8 mouse cellular contexts compared by ENCODE assay signal in genomic region chr3:122245878-122246332, GRCm38 (mm10). TPM values are rescaled to one million over a fixed set of nuclear protein-coding genes. Genes with fewer than 3 reads are reported as not detected.
A peak's percentile ranks its signal among the peaks of the same experiment; 100 is the strongest.
DNase-seq lines count a peak whose midpoint lies in the region; ATAC-seq and TF ChIP-seq lines count a peak whose summit lies in the region.

No protein-coding gene starts in this region.

- no peaks in the 10 kb centered on the region for H3K27me3 ChIP-seq in intestine, embryonic 16.5 days (replicated peaks; ENCODE audit: control insufficient read depth, insufficient read depth, low read length)
- H3K27me3 ChIP-seq in liver, embryonic 11.5 days (replicated peaks; ENCODE audit: control insufficient read depth, insufficient read depth, low read length) = no peaks in the 10 kb centered on the region
- H3K27me3 ChIP-seq in midbrain, postnatal 0 days (ENCODE audit: insufficient read depth, low read length) = 0 out of 2 replicates have a peak, but pooled peaks cover 3% of the 10 kb centered on the region
- H3K27me3 ChIP-seq in testis, adult 2 months (ENCODE audit: control insufficient read depth, insufficient read depth, low read length) = no peaks in the 10 kb centered on the region

- peak overlapping the region; percentile 93 for H3K27ac ChIP-seq in intestine, embryonic 16.5 days (ENCODE audit: low read length)
- H3K27ac ChIP-seq in liver, embryonic 11.5 days (ENCODE audit: low read depth, low read length) = peak overlapping the region; percentile 99
- H3K27ac ChIP-seq in midbrain, postnatal 0 days (ENCODE audit: low read depth, low read length) = peak overlapping the region; percentile 89
- peak overlapping the region; percentile 97 for H3K27ac ChIP-seq in testis, adult 2 months (ENCODE audit: control insufficient read depth, insufficient read depth, low read depth, low read length)

- peaks cover 20% of the 10 kb centered on the region for H3K4me1 ChIP-seq in intestine, embryonic 16.5 days (ENCODE audit: control insufficient read depth, insufficient read depth, low read length)
- peaks cover 22% of the 10 kb centered on the region for H3K4me1 ChIP-seq in liver, embryonic 11.5 days (replicated peaks; ENCODE audit: control insufficient read depth, insufficient read depth, low read length)
- H3K4me1 ChIP-seq in midbrain, postnatal 0 days (ENCODE audit: insufficient read depth, low read length) = peaks cover 9% of the 10 kb centered on the region; the same call in 1 of the 2 replicates
- peaks cover 8% of the 10 kb centered on the region for H3K4me1 ChIP-seq in testis, adult 2 months (ENCODE audit: control insufficient read depth, insufficient read depth, low read length)

- H3K36me3 ChIP-seq in intestine, embryonic 16.5 days (ENCODE audit: control insufficient read depth, insufficient read depth, low read length) = no peaks in the 10 kb centered on the region
- H3K36me3 ChIP-seq in liver, embryonic 11.5 days (ENCODE audit: control insufficient read depth, insufficient read depth, low read length) = no peaks in the 10 kb centered on the region
- no peaks in the 10 kb centered on the region for H3K36me3 ChIP-seq in midbrain, postnatal 0 days (ENCODE audit: insufficient read depth, low read length)
- H3K36me3 ChIP-seq in testis, adult 2 months (ENCODE audit: control insufficient read depth, insufficient read depth, low read length) = no peaks in the 10 kb centered on the region

- no peak for TF ChIP-seq POLR2A in testis, adult 2 months (IDR thresholded peaks at IDR 0.05; ENCODE audit: control insufficient read depth, low read depth, low read length)

- peak overlapping the region; percentile 84 for H3K4me2 ChIP-seq in intestine, embryonic 16.5 days (ENCODE audit: low read depth, low read length)
- H3K4me2 ChIP-seq in liver, embryonic 11.5 days = peak overlapping the region; percentile 65
- H3K4me2 ChIP-seq in midbrain, postnatal 0 days (ENCODE audit: low read depth, low read length, poor library complexity, severe bottlenecking) = peak overlapping the region; percentile 64

- H3K4me3 ChIP-seq in intestine, embryonic 16.5 days (ENCODE audit: low read length) = peak overlapping the region; percentile 90
- H3K4me3 ChIP-seq in liver, embryonic 11.5 days (ENCODE audit: low read depth, low read length) = peak overlapping the region; percentile 99
- peak overlapping the region; percentile 95 for H3K4me3 ChIP-seq in midbrain, postnatal 0 days (ENCODE audit: low read depth, low read length)
- peak overlapping the region; percentile 97 for H3K4me3 ChIP-seq in testis, adult 2 months (ENCODE audit: control insufficient read depth, low read depth, low read length)

- peak; percentile 59 for TF ChIP-seq CTCF in midbrain, postnatal 0 days (IDR thresholded peaks at IDR 0.05)
- no peak for TF ChIP-seq CTCF in testis, adult 2 months (IDR thresholded peaks at IDR 0.05; ENCODE audit: control insufficient read depth, insufficient read depth, insufficient replicate concordance, low read depth, low read length)

- H3K9ac ChIP-seq in intestine, embryonic 16.5 days (ENCODE audit: low read depth, low read length) = peak overlapping the region; percentile 92
- H3K9ac ChIP-seq in liver, embryonic 11.5 days (ENCODE audit: low read depth, low read length) = peak overlapping the region; percentile 99
- peak overlapping the region; percentile 85 for H3K9ac ChIP-seq in midbrain, postnatal 0 days (replicated peaks; ENCODE audit: low read length, poor library complexity, severe bottlenecking)

- no peaks in the 10 kb centered on the region for H3K9me3 ChIP-seq in intestine, embryonic 16.5 days (ENCODE audit: control insufficient read depth, low read length)
- H3K9me3 ChIP-seq in liver, embryonic 11.5 days (ENCODE audit: control insufficient read depth, low read length) = no peaks in the 10 kb centered on the region
- no peaks in the 10 kb centered on the region for H3K9me3 ChIP-seq in midbrain, postnatal 0 days (ENCODE audit: low read length)

- ATAC-seq in intestine, embryonic 16.5 days = peak; percentile 57
- ATAC-seq in liver, embryonic 11.5 days (replicated peaks; ENCODE audit: low FRiP score) = no peak
- ATAC-seq in midbrain, postnatal 0 days (ENCODE audit: low FRiP score) = peak; percentile 65

- DNase-seq in 416B (ENCODE audit: low read depth) = peak; percentile 66
- DNase-seq in ZHBTc4 (ENCODE audit: low read depth, low spot score) = peak; percentile 61
- DNase-seq in embryo, embryonic 11 days = peak; percentile 78
- DNase-seq in gastrocnemius, postnatal 4 days (ENCODE audit: low spot score in 2 of 2) = peak; percentile 43 to 65
- DNase-seq in liver, embryonic 11.5 days (ENCODE audit: low spot score) = peak; percentile 73
- peak; percentile 71 for DNase-seq in midbrain, postnatal 0 days (ENCODE audit: low spot score)

- WGBS in intestine, embryonic 16.5 days = under 1% methylated on average over 50 of the region's 50 CpGs
- under 1% methylated on average over 50 of the region's 50 CpGs for WGBS in liver, embryonic 11.5 days
- WGBS in midbrain, postnatal 0 days = under 1% methylated on average over 50 of the region's 50 CpGs

RNA-seq across cellular contexts. Expression of gene Gclm, which starts 0.5 kb away (rescaled TPM):
- 10 to 100 TPM; 38.9 to 43.2 TPM for total RNA-seq in gastrocnemius, postnatal 4 days (2021)
- 84.7 and 122 TPM in 2 replicates for polyA plus RNA-seq in intestine, embryonic 16.5 days (2015; fragmentation: Nextera tagmentation; extraction: Ambion mirVana)
- polyA plus RNA-seq in liver, embryonic 11.5 days (2014; fragmentation: Nextera tagmentation; extraction: Ambion mirVana) = 367 and 406 TPM in 2 replicates
- total RNA-seq in midbrain, postnatal 0 days (2014; rRNA removed) = 21.6 and 27.7 TPM in 2 replicates
- polyA plus RNA-seq in midbrain, postnatal 0 days (2015; fragmentation: Nextera tagmentation; extraction: Ambion mirVana) = 44.3 and 51.2 TPM in 2 replicates
- 31.7 and 32.7 TPM in 2 replicates for polyA plus RNA-seq in testis, adult 2 months (2012; rRNA removed)

RNA-seq across cellular contexts. Expression of gene Dnttip2, which starts 28.3 kb away (rescaled TPM):
- 10 to 100 TPM; 29.2 to 31.1 TPM for total RNA-seq in gastrocnemius, postnatal 4 days (2021)
- polyA plus RNA-seq in intestine, embryonic 16.5 days (2015; fragmentation: Nextera tagmentation; extraction: Ambion mirVana) = 62.6 and 69.2 TPM in 2 replicates
- 93.7 and 102 TPM in 2 replicates for polyA plus RNA-seq in liver, embryonic 11.5 days (2014; fragmentation: Nextera tagmentation; extraction: Ambion mirVana)
- 10.8 and 22.8 TPM in 2 replicates for total RNA-seq in midbrain, postnatal 0 days (2014; rRNA removed)
- 43.9 and 50.1 TPM in 2 replicates for polyA plus RNA-seq in midbrain, postnatal 0 days (2015; fragmentation: Nextera tagmentation; extraction: Ambion mirVana)
- 13.1 and 14.2 TPM in 2 replicates for polyA plus RNA-seq in testis, adult 2 months (2012; rRNA removed)

RNA-seq across cellular contexts. Expression of gene Bcar3, which starts 48.0 kb away (rescaled TPM):
- total RNA-seq in gastrocnemius, postnatal 4 days (2021) = 10 to 100 TPM; 23.9 to 29.4 TPM
- polyA plus RNA-seq in intestine, embryonic 16.5 days (2015; fragmentation: Nextera tagmentation; extraction: Ambion mirVana) = 23.7 and 27.2 TPM in 2 replicates
- 10.1 and 12.2 TPM in 2 replicates for polyA plus RNA-seq in liver, embryonic 11.5 days (2014; fragmentation: Nextera tagmentation; extraction: Ambion mirVana)
- 11.4 and 27.2 TPM in 2 replicates for total RNA-seq in midbrain, postnatal 0 days (2014; rRNA removed)
- 5.5 and 6.0 TPM in 2 replicates for polyA plus RNA-seq in midbrain, postnatal 0 days (2015; fragmentation: Nextera tagmentation; extraction: Ambion mirVana)
- 11.2 and 12.5 TPM in 2 replicates for polyA plus RNA-seq in testis, adult 2 months (2012; rRNA removed)
